Mouse (Mus musculus): ENCODE measurements around the gene Prg3. TPM values are rescaled to one million over a fixed set of nuclear protein-coding genes. Genes with fewer than 3 reads are reported as not detected.

Prg3 gene
- polyA plus RNA-seq, 1 experiment: not detected

GRCm38 (mm10) chr2:85022043-85022442, 34.0 kb downstream of the Prg3 start:
- DNase-seq (ENCODE audit: low read depth): peak; percentile 39
- TF ChIP-seq POLR2A (IDR thresholded peaks at IDR 0.05; ENCODE audit: borderline replicate concordance, extremely low read depth, insufficient read depth, insufficient read length, poor library complexity, severe bottlenecking): no peak
- peak; percentile 72 for TF ChIP-seq CTCF (IDR thresholded peaks at IDR 0.05; ENCODE audit: borderline replicate concordance, extremely low read depth, insufficient read depth, insufficient read length)

- TF ChIP-seq CTCF (IDR thresholded peaks at IDR 0.05; ENCODE audit: borderline replicate concordance, extremely low read depth, insufficient read depth, insufficient read length): no peak
- no peak for TF ChIP-seq POLR2A (IDR thresholded peaks at IDR 0.05; ENCODE audit: borderline replicate concordance, extremely low read depth, insufficient read depth, insufficient read length, poor library complexity, severe bottlenecking)
- no peak for DNase-seq (ENCODE audit: low read depth)
Observed at GRCm38 (mm10) chr2:85026178-85026577, 38.2 kb downstream of the Prg3 start.

- no peak for TF ChIP-seq POLR2A (IDR thresholded peaks at IDR 0.05; ENCODE audit: borderline replicate concordance, extremely low read depth, insufficient read depth, insufficient read length, poor library complexity, severe bottlenecking)
- DNase-seq (ENCODE audit: low read depth): no peak
Observed at GRCm38 (mm10) chr2:85027281-85027680, 39.3 kb downstream of the Prg3 start.

- no peak for DNase-seq (ENCODE audit: low read depth)
- TF ChIP-seq CTCF (IDR thresholded peaks at IDR 0.05; ENCODE audit: borderline replicate concordance, extremely low read depth, insufficient read depth, insufficient read length) (no peak), POLR2A (IDR thresholded peaks at IDR 0.05; ENCODE audit: borderline replicate concordance, extremely low read depth, insufficient read depth, insufficient read length, poor library complexity, severe bottlenecking) (no peak)
Observed at GRCm38 (mm10) chr2:85029897-85030296, 41.9 kb downstream of the Prg3 start.

- TF ChIP-seq POLR2A (IDR thresholded peaks at IDR 0.05; ENCODE audit: borderline replicate concordance, extremely low read depth, insufficient read depth, insufficient read length, poor library complexity, severe bottlenecking): no peak
- no peak for TF ChIP-seq CTCF (IDR thresholded peaks at IDR 0.05; ENCODE audit: borderline replicate concordance, extremely low read depth, insufficient read depth, insufficient read length)
- DNase-seq (ENCODE audit: low read depth): no peak
Observed at GRCm38 (mm10) chr2:85030989-85031388, 43.0 kb downstream of the Prg3 start.

GRCm38 (mm10) chr2:85033121-85033520, 45.1 kb downstream of the Prg3 start:
- no peak for TF ChIP-seq CTCF (IDR thresholded peaks at IDR 0.05; ENCODE audit: borderline replicate concordance, extremely low read depth, insufficient read depth, insufficient read length)

GRCm38 (mm10) chr2:85034169-85034568, 46.2 kb downstream of the Prg3 start:
- DNase-seq (ENCODE audit: low read depth): no peak
- TF ChIP-seq POLR2A (IDR thresholded peaks at IDR 0.05; ENCODE audit: borderline replicate concordance, extremely low read depth, insufficient read depth, insufficient read length, poor library complexity, severe bottlenecking): no peak
- no peak for TF ChIP-seq CTCF (IDR thresholded peaks at IDR 0.05; ENCODE audit: borderline replicate concordance, extremely low read depth, insufficient read depth, insufficient read length)

More at GRCm38 (mm10) chr2:85033121-85033520, 45.1 kb downstream of the Prg3 start:
- DNase-seq (ENCODE audit: low read depth): no peak

- TF ChIP-seq CTCF (IDR thresholded peaks at IDR 0.05; ENCODE audit: borderline replicate concordance, extremely low read depth, insufficient read depth, insufficient read length) (no peak), POLR2A (IDR thresholded peaks at IDR 0.05; ENCODE audit: borderline replicate concordance, extremely low read depth, insufficient read depth, insufficient read length, poor library complexity, severe bottlenecking) (no peak)
- DNase-seq (ENCODE audit: low read depth): no peak
Observed at GRCm38 (mm10) chr2:85036507-85037046, 48.6 kb downstream of the Prg3 start.

GRCm38 (mm10) chr2:85037047-85038026, 49.3 kb downstream of the Prg3 start, which contains the start of the genes Ssrp1 and P2rx3:
Gene Ssrp1 (plus strand): TSS chr2:85037234.
Gene P2rx3 (minus strand): TSS chr2:85037462.
- no peak; the same call in 1 of the 2 replicates for TF ChIP-seq CTCF (IDR thresholded peaks at IDR 0.05; ENCODE audit: borderline replicate concordance, extremely low read depth, insufficient read depth, insufficient read length)
- TF ChIP-seq POLR2A (IDR thresholded peaks at IDR 0.05; ENCODE audit: borderline replicate concordance, extremely low read depth, insufficient read depth, insufficient read length, poor library complexity, severe bottlenecking): peak; percentile 48; the same call in 1 of the 2 replicates
- DNase-seq (ENCODE audit: low read depth): peak; percentile 98

- DNase-seq (ENCODE audit: low read depth): peak; percentile 8
- TF ChIP-seq POLR2A (IDR thresholded peaks at IDR 0.05; ENCODE audit: borderline replicate concordance, extremely low read depth, insufficient read depth, insufficient read length, poor library complexity, severe bottlenecking) (no peak), CTCF (IDR thresholded peaks at IDR 0.05; ENCODE audit: borderline replicate concordance, extremely low read depth, insufficient read depth, insufficient read length) (no peak)
Observed at GRCm38 (mm10) chr2:85038336-85038735, 50.3 kb downstream of the Prg3 start.

Other genes with a start within 250 kb of the Prg3 start
- 6.8 and 7.6 TPM in 2 replicates for gene Gm19426, start 244.6 kb upstream of the Prg3 start, polyA plus RNA-seq (2012; rRNA removed)
- gene Serping1, start 212.8 kb upstream of the Prg3 start, polyA plus RNA-seq (2012; rRNA removed): 22.5 and 29.6 TPM in 2 replicates
- gene Ube2l6, start 189.4 kb upstream of the Prg3 start, polyA plus RNA-seq (2012; rRNA removed): 12.2 and 13.8 TPM in 2 replicates
- not detected in 2 replicates for gene Smtnl1, start 165.6 kb upstream of the Prg3 start, polyA plus RNA-seq (2012; rRNA removed)
- 62.7 and 80.6 TPM in 2 replicates for gene Timm10, start 161.2 kb upstream of the Prg3 start, polyA plus RNA-seq (2012; rRNA removed)
- gene Slc43a1, start 149.4 kb upstream of the Prg3 start, polyA plus RNA-seq (2012; rRNA removed): 3.4 and 5.9 TPM in 2 replicates
- 18.3 and 32.2 TPM in 2 replicates for gene Rtn4rl2, start 101.5 kb upstream of the Prg3 start, polyA plus RNA-seq (2012; rRNA removed)
- 10.1 and 10.6 TPM in 2 replicates for gene Slc43a3, start 51.6 kb upstream of the Prg3 start, polyA plus RNA-seq (2012; rRNA removed)
- 0.14 and 0.16 TPM in 2 replicates for gene Prg2, start 7.8 kb upstream of the Prg3 start, polyA plus RNA-seq (2012; rRNA removed)
- gene Ssrp1, start 49.0 kb downstream of the Prg3 start, polyA plus RNA-seq (2012; rRNA removed): 191 and 223 TPM in 2 replicates
- 2.1 and 6.1 TPM in 2 replicates for gene P2rx3, start 49.2 kb downstream of the Prg3 start, polyA plus RNA-seq (2012; rRNA removed)
- gene Tnks1bp1, start 59.8 kb downstream of the Prg3 start, polyA plus RNA-seq (2012; rRNA removed): 44.0 and 57.0 TPM in 2 replicates
- 17.7 and 24.8 TPM in 2 replicates for gene Aplnr, start 148.0 kb downstream of the Prg3 start, polyA plus RNA-seq (2012; rRNA removed)
- gene Lrrc55, start 209.0 kb downstream of the Prg3 start, polyA plus RNA-seq (2012; rRNA removed): 16.6 and 20.2 TPM in 2 replicates